Mouse (Mus musculus) megakaryocyte, embryonic 14.5 days (primary cell): Measurements from ENCODE around the gene Arhgef6. TPM values are rescaled to one million over a fixed set of nuclear protein-coding genes. Genes with fewer than 3 reads are reported as not detected.

Experiments used
- H3K27me3 ChIP-seq: replicated peaks from 2 replicates; pipeline ENCODE3; 2012; ENCODE audit warnings: inconsistent platforms
- H3K36me3 ChIP-seq: replicated peaks from 2 replicates; pipeline ENCODE3; 2012; ENCODE audit warnings: low read length, inconsistent platforms, mixed read lengths
- H3K4me1 ChIP-seq: 2 replicates; pipeline ENCODE4 v1.6.1; 2012; ENCODE audit warnings: inconsistent platforms
- H3K4me3 ChIP-seq: replicated peaks from 2 replicates; pipeline ENCODE3; 2012; ENCODE audit warnings: moderate library complexity, mild to moderate bottlenecking, inconsistent platforms
- H3K9me3 ChIP-seq: 2 replicates; pipeline ENCODE4 v1.6.1; 2012; ENCODE audit warnings: inconsistent platforms
- FLI1 ChIP-seq: IDR thresholded peaks from 2 replicates; pipeline ENCODE4 v1.6.1; 2012; ENCODE audit warnings: low read length, inconsistent platforms, mixed read lengths
- GATA1 ChIP-seq: IDR thresholded peaks from 3 replicates; pipeline ENCODE4 v1.6.1; 2012; ENCODE audit warnings: mixed read lengths, low read length, inconsistent platforms, borderline replicate concordance
- polyA plus RNA-seq: library from polyadenylated mRNA; stranded (reverse); fragments of >175 nt; gene quantifications from 2 replicates; pipeline ENCODE4 v1.2.3, GENCODE M21; 2012; ENCODE audit warnings: low replicate concordance; ENCODE audit not compliant: insufficient read depth

Arhgef6 gene
- 0.62 TPM in 1 of 2 replicates, not detected in the other for polyA plus RNA-seq

DNA sequence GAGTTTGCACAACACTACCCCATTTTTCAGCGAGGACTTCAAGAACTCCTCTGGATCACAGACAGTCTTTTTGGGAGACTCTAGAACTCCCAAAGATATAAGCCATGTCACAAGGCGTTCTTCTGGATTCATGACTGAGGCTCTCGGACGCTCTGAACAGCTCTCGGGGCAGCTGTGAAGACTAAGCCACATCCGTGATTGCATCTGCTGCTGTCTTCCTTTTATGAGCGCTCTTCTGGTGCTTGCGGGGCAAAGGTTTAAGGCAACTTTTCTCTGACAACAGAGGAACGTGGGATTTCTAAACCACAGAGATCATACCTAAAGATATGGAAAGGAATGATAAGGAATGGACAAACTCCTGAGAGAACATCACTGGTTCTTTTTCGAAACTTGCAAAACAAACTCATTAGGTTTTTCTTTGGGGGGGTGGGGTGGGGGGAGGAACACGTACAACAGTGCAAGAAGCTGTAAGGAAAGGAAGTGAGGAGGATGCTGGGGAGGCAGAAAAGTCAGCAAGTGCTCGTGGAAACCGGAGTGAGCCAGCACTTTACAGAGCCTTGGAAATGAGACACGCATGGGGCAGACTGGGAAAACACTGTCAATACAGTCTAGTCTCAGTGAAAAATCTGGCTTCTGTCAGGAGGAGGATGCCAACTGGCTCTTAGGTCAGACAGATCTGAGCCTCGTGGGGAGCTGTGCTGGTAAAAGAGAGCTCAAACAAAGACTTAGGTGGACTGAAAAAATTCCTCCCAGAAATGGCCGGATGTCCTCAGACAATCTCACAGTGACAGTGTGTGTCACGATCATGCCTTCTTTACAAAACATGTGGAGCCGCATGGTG lies at the start of gene Arhgef6:
Arhgef6 (minus strand) TSS at position 359 of the 841 bp plus-strand sequence.
- H3K27me3 ChIP-seq: peaks cover 8% of the 10 kb centered on the region
- H3K36me3 ChIP-seq: no peaks in the 10 kb centered on the region
- peak within 1 kb of the TSS; percentile 84 for H3K4me3 ChIP-seq
- no peak for TF ChIP-seq FLI1
- TF ChIP-seq GATA1: no peak
- no peaks in the 10 kb centered on the region for H3K9me3 ChIP-seq
- H3K4me1 ChIP-seq: peaks cover 13% of the 10 kb centered on the region

DNA sequence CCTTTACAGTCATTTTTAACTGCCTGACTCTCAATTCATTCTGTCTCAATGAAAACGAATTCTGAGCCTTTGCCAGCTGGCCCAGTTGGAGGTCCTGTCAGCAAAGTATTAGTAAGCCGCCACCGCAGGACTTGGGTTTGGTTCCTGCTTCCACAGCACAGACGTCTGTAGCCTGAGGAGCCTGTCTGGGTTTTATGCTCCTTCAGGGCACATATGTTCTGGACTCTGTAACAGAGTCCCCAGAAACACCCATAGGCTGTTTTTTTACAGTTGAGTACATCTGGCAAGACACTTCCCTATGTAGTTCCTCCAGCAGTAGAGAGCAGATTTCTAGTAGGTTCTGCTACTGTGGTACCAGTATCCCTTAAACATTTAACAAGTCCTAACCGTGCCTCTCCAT lies 42.4 kb upstream of the Arhgef6 start:
- Histone ChIP-seq H3K4me1 (no peaks in the 10 kb centered on the region), H3K36me3 (peaks cover 93% of the 10 kb centered on the region), H3K27me3 (peaks cover 6% of the 10 kb centered on the region), H3K4me3 (no peak overlapping the region), H3K9me3 (no peaks in the 10 kb centered on the region)
- TF ChIP-seq FLI1 (no peak), GATA1 (no peak)

DNA sequence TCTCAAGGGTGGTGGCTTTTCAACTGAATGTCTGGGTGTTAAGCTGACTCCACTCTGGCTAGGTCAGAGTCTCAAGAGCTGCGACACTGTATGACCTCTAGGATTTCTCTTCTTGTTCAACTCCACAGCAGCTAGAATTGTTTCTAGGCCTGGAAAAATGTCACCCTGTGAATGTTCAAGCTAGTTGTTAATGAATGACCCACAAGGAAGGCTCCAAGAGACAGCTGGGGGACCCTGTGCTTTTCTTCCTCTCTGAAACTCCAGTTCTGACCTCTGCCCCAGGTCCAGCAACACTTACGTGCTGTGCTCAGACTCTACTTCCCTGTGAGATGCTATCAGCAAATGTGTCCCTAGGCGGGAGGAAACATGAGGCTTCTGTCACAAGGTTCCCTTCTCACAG lies 40.0 kb upstream of the Arhgef6 start:
- TF ChIP-seq FLI1 (no peak), GATA1 (no peak)
- H3K36me3 ChIP-seq: peaks cover 70% of the 10 kb centered on the region

DNA sequence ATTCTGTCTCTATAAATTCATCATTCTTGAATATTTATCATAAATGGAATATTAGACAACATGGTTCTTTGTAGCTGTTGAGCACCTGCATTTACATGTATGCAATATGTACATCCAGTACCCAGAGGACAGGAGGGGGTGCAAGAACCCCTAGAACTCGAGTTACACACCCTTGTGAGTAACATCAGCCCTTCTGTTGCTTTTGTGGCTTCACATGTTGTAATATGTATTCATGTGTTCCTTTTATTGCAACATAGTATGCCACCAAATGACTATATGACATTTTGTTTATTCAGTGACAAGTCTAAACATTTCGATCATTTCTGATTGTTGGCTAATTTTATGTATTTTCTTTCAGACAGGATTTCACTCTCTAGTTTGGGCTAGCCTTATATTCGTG lies 38.6 kb upstream of the Arhgef6 start:
- Histone ChIP-seq H3K4me1 (0 out of 2 replicates have a peak, but pooled peaks cover 5% of the 10 kb centered on the region), H3K9me3 (no peaks in the 10 kb centered on the region), H3K27me3 (peaks cover 5% of the 10 kb centered on the region), H3K36me3 (peaks cover 58% of the 10 kb centered on the region), H3K4me3 (no peak overlapping the region)
- TF ChIP-seq FLI1 (no peak), GATA1 (no peak)

More for the DNA sequence above, 40.0 kb upstream of the Arhgef6 start:
- Histone ChIP-seq H3K9me3 (no peaks in the 10 kb centered on the region), H3K27me3 (peaks cover 6% of the 10 kb centered on the region), H3K4me1 (0 out of 2 replicates have a peak, but pooled peaks cover 2% of the 10 kb centered on the region), H3K4me3 (no peak overlapping the region)

DNA sequence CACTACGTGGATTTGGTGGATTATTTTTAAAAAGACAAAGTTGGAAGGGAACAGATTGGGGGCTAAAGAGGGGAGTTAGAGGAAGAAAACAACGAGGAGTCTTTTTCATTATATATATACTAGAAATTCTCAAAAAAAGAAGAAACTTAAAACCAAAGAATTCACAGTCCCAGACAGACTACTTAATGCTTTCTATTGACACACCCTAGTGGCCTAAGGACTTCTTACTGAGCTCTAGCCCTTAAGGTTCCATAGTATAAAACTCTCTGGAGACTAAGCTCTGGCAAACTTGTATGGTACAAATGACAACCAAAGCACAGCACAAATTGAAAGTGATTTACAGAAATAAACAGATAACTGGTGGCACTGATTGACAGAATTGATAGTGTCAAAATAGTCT lies 35.5 kb upstream of the Arhgef6 start:
- Histone ChIP-seq H3K4me3 (no peak overlapping the region), H3K4me1 (0 out of 2 replicates have a peak, but pooled peaks cover 5% of the 10 kb centered on the region), H3K36me3 (peaks cover 28% of the 10 kb centered on the region), H3K27me3 (no peaks in the 10 kb centered on the region), H3K9me3 (no peaks in the 10 kb centered on the region)
- TF ChIP-seq FLI1 (no peak), GATA1 (no peak)

DNA sequence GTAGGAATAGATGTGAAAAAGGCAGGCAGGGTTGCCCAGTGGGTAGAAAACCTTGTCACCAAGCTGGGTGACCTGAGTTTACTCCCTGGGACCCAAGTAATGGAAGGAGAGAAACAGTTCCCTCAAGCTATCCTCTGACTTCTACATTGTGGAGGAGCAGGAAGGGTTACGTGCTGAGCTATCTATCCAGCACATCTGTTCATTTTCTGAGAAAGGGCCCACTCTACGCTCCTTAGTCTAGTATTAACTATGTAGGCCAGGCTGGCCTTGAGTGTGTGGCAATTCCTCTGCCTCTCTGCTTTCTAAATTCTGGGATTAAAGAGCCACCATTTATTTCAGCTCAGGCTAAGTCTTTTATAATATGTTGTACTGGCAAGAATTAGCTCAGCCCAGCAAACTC lies 35.0 kb upstream of the Arhgef6 start:
- TF ChIP-seq GATA1 (no peak), FLI1 (no peak)
- H3K36me3 ChIP-seq: peaks cover 23% of the 10 kb centered on the region
- no peaks in the 10 kb centered on the region for H3K27me3 ChIP-seq
- 0 out of 2 replicates have a peak, but pooled peaks cover 5% of the 10 kb centered on the region for H3K4me1 ChIP-seq
- no peaks in the 10 kb centered on the region for H3K9me3 ChIP-seq
- H3K4me3 ChIP-seq: no peak overlapping the region

DNA sequence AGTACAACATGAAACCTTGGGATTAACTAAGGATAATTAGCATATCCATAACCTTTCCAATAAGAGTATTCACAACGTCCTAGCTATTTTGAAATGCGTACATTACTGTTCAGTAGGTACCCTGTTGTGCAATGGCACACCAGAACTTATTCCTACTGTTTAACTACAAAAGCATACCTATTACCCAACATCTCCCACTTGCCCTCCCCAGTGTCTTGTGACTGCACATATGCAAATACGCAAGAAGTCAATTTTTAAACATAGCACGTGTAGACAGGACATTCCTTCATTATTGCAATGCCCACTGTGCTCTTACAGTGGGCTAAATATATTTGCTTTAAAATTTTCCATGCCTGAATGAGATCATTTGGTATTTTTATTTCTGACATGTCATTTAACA lies 34.4 kb upstream of the Arhgef6 start:
- Histone ChIP-seq H3K4me3 (no peak overlapping the region), H3K27me3 (no peaks in the 10 kb centered on the region), H3K9me3 (no peaks in the 10 kb centered on the region), H3K36me3 (peaks cover 18% of the 10 kb centered on the region), H3K4me1 (0 out of 2 replicates have a peak, but pooled peaks cover 5% of the 10 kb centered on the region)
- no peak for TF ChIP-seq FLI1

DNA sequence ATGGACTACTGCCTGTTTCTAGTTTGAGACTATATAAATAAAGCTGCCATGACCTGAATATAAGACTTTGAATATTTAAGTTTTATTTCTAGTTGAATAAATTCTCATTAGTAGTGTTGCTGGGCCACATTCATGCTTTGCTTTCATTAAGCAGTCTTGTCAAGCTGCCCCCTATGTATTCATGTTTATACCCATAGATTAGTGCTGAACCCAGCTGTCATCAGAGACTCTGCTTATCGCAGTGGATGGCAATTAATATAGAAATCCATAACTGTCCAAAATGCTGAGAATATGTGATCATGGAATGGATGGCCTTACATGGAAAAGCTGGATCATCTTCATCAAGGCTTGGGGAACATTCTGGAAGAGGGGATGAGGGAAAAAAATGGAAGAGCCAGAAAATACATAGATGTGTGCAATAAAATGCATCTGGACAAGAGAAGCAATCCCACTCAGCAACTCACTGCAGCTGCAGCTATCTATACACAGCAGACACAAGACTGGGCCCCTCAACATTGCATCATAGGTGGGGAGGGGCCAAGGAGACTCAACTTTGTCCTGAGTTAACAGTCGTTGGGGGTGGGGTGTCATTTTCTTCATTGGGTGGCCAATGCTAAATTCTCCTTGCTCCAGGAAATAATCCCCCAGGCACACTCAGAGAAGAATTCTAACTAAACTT lies 26.5 kb upstream of the Arhgef6 start:
- TF ChIP-seq FLI1: no peak
- TF ChIP-seq GATA1: no peak
- Histone ChIP-seq H3K4me1 (peaks cover 4% of the 10 kb centered on the region; the same call in 1 of the 2 replicates), H3K36me3 (no peaks in the 10 kb centered on the region), H3K27me3 (peaks cover 2% of the 10 kb centered on the region), H3K4me3 (no peak overlapping the region), H3K9me3 (no peaks in the 10 kb centered on the region)

DNA sequence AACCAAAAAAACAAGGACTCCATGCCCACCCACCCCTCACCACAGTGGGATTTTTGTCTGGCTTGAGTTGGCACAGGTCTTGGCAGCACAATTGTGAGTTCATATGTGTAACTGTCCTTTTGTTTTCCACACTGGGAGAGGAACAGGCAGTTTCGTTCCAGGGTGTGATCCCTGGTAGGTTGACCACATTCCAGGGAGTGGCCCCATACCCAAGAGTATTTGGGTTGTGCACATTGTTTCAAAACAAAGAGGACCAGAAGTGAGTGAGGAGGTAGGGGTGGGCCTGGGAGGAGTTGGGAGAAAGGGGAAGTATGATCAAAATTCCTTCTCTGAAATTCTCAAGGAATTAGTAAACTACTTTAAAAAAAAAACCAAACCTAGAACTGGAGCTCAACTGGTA lies 20.8 kb upstream of the Arhgef6 start:
- Histone ChIP-seq H3K4me1 (no peaks in the 10 kb centered on the region), H3K9me3 (no peaks in the 10 kb centered on the region), H3K4me3 (no peak overlapping the region), H3K36me3 (no peaks in the 10 kb centered on the region), H3K27me3 (peaks cover 4% of the 10 kb centered on the region)
- TF ChIP-seq FLI1: no peak
- TF ChIP-seq GATA1: no peak

DNA sequence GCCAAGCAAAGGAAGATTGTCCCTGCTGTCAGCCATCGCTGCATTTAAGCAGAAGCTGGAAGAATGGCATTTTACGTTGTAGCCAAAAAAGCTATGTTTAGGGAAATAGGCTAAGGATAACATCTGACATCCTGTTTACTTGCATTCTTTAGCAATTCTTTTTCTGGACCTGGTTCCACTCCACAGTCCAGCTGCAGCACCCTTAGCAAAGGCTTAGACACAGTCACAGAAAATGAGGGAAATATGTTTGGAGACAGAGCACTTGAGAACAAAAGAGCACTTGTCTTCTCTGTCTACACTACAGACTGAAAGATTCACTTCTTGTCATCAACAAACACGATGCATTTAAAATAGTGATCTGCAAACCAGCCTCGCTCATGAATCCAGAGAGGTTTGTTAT lies 691 bp upstream of the Arhgef6 start:
- H3K27me3 ChIP-seq: peaks cover 7% of the 10 kb centered on the region
- H3K36me3 ChIP-seq: no peaks in the 10 kb centered on the region
- TF ChIP-seq GATA1: no peak
- TF ChIP-seq FLI1: no peak
- peaks cover 13% of the 10 kb centered on the region for H3K4me1 ChIP-seq
- no peaks in the 10 kb centered on the region for H3K9me3 ChIP-seq
- H3K4me3 ChIP-seq: peak overlapping the region; percentile 84
